Mouse (Mus musculus): ENCODE data around the gene Magi1. TPM values are rescaled to one million over a fixed set of nuclear protein-coding genes. Genes with fewer than 3 reads are reported as not detected.

Magi1 gene
- total and polyA plus RNA-seq, 3 experiments = 4.1 to 16.5 (median 14.0) TPM

DNA sequence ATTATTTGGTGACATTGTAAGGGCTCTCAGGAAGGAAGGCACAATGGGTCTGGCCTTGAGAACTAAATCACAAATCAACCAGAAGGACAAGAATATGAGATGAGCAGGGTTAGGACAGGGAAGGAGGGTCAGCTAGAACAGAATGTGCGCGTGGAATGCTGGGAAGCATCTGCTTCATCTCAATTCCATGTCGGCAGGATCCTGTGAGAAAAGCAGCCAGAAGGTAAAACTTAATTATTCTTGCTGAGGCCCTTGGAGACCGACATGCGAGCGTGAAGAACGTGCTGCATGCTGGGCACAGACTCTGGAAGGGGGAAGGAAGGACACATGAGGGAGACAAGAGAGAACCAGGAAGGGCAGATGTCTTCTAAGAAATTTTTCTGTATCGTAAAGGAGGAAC, 302.5 kb downstream of the Magi1 start:
- Histone ChIP-seq H3K4me1 (ENCODE audit: control insufficient read depth, insufficient read depth, low read length) (peaks cover 6% of the 10 kb centered on the region), H3K4me3 (no peak overlapping the region), H3K36me3 (ENCODE audit: control insufficient read depth, insufficient read depth, low read length) (no peaks in the 10 kb centered on the region; the same call in 1 of the 2 replicates), H3K9ac (ENCODE audit: low read depth, low read length) (no peak overlapping the region), H3K79me2 (replicated peaks; ENCODE audit: control insufficient read depth, insufficient read depth, low read length) (no peaks in the 10 kb centered on the region; the same call in 1 of the 2 replicates), H3K27ac (no peak overlapping the region), H3K27me3 (ENCODE audit: control insufficient read depth, insufficient read depth, low read length) (no peaks in the 10 kb centered on the region)
- TF ChIP-seq CTCF (IDR thresholded peaks at IDR 0.05) = no peak
- no peak for TF ChIP-seq EP300 (IDR thresholded peaks at IDR 0.05; ENCODE audit: insufficient read depth, low read depth, low read length)
- TF ChIP-seq POLR2A (IDR thresholded peaks at IDR 0.05; ENCODE audit: insufficient read depth, low read depth, low read length) = no peak
- intact Hi-C loops (cut with DNase I) = loop anchor here (5.0 to 10.0 kb wide), 2 partner anchors 134 to 1196 kb away; no protein-coding TSS in a partner anchor
- DNase-seq = no peak
- WGBS = 43% methylated on average over 8 of the region's 8 CpGs

DNA sequence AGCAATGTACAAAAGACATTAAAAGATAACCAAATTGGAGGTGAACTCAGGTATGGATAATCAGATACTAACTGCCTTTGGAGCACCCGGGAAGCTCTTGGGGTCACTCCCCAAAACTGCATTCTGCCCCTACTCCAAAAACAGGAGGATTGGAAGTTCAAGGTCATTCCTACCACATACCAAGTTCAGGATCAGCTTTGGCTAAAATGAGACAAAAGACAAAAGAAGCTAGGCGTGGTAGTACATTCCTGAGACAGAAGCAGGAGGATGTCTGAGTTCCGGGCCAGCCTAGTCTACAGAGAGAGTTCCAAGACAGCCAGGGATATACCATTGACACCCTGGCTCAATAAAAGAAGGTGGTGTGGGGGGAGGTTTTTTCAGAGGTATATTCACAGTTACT, 304.5 kb downstream of the Magi1 start:
- 90% methylated on average over 3 of the region's 3 CpGs for WGBS
- TF ChIP-seq POLR2A (IDR thresholded peaks at IDR 0.05; ENCODE audit: insufficient read depth, low read depth, low read length) (no peak), EP300 (IDR thresholded peaks at IDR 0.05; ENCODE audit: insufficient read depth, low read depth, low read length) (no peak), CTCF (IDR thresholded peaks at IDR 0.05) (no peak)

DNA sequence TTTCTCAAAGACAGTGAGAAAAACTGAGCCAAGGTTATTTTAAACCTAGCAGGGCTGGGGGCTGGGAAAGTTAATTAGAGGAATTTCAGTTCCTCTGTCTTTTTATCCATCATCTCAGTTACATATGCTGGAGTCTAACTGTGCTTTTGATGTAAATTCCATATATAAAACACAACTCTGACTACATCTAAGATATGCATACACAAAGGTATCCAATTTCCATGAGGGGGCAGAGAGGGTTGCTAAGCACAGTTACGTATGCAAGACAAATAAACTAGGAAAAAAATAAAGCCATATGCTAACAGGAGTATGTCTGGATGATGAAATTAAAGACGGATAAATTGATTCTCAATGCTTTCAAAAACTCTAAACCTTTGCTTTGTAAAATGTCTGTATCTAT, 315.0 kb downstream of the Magi1 start:
- DNase-seq = no peak
- intact Hi-C loops (cut with DNase I) = no loop called here
- Histone ChIP-seq H3K27me3 (ENCODE audit: control insufficient read depth, insufficient read depth, low read length) (no peaks in the 10 kb centered on the region), H3K79me2 (replicated peaks; ENCODE audit: control insufficient read depth, insufficient read depth, low read length) (peaks cover 2% of the 10 kb centered on the region; the same call in 1 of the 2 replicates), H3K36me3 (ENCODE audit: control insufficient read depth, insufficient read depth, low read length) (no peaks in the 10 kb centered on the region), H3K9ac (ENCODE audit: low read depth, low read length) (no peak overlapping the region), H3K4me3 (no peak overlapping the region), H3K27ac (no peak overlapping the region), H3K4me1 (ENCODE audit: control insufficient read depth, insufficient read depth, low read length) (no peaks in the 10 kb centered on the region)
- TF ChIP-seq CTCF (IDR thresholded peaks at IDR 0.05) = no peak
- no peak for TF ChIP-seq EP300 (IDR thresholded peaks at IDR 0.05; ENCODE audit: insufficient read depth, low read depth, low read length)
- no peak for TF ChIP-seq POLR2A (IDR thresholded peaks at IDR 0.05; ENCODE audit: insufficient read depth, low read depth, low read length)
- WGBS = 96% methylated on average over 2 of the region's 2 CpGs

More for the DNA sequence above, 304.5 kb downstream of the Magi1 start:
- H3K4me3 ChIP-seq = no peak overlapping the region
- H3K9ac ChIP-seq (ENCODE audit: low read depth, low read length) = no peak overlapping the region
- H3K79me2 ChIP-seq (replicated peaks; ENCODE audit: control insufficient read depth, insufficient read depth, low read length) = peaks cover 1% of the 10 kb centered on the region; the same call in 1 of the 2 replicates
- H3K27ac ChIP-seq = no peak overlapping the region
- intact Hi-C loops (cut with DNase I) = no loop called here
- H3K27me3 ChIP-seq (ENCODE audit: control insufficient read depth, insufficient read depth, low read length) = no peaks in the 10 kb centered on the region
- no peak for DNase-seq
- peaks cover 5% of the 10 kb centered on the region for H3K4me1 ChIP-seq (ENCODE audit: control insufficient read depth, insufficient read depth, low read length)
- H3K36me3 ChIP-seq (ENCODE audit: control insufficient read depth, insufficient read depth, low read length) = no peaks in the 10 kb centered on the region; the same call in 1 of the 2 replicates

DNA sequence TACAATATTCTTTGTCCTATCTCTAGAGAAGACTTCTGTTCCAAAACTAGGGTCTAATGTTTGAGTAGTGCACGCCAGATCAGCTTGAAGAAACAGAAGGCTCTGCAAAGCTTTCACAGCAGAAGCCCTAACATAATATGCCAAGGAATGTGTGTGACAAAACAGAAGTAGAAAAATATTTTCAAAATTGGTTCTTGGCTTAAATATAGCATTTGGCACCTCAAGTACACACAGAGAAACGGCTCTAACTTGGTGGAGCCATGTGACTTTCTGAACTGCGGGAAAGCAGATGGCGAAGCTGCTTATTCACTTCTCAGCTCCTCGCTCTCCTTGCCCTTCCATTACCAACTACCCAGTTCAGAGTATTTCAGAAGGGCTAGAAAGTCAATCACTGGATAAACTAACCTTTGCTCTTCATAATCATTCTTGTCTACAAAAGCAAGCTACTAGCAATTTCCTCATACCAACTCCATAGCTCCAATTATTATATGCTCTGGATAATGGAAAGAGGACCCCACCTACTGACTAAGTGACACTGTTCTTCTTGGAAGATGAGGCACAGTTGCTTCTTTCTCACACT, 320.9 kb downstream of the Magi1 start:
- Histone ChIP-seq H3K4me3 (no peak overlapping the region), H3K36me3 (ENCODE audit: control insufficient read depth, insufficient read depth, low read length) (peaks cover 10% of the 10 kb centered on the region), H3K4me1 (ENCODE audit: control insufficient read depth, insufficient read depth, low read length) (no peaks in the 10 kb centered on the region; the same call in 1 of the 2 replicates), H3K27me3 (ENCODE audit: control insufficient read depth, insufficient read depth, low read length) (no peaks in the 10 kb centered on the region), H3K9ac (ENCODE audit: low read depth, low read length) (no peak overlapping the region), H3K79me2 (replicated peaks; ENCODE audit: control insufficient read depth, insufficient read depth, low read length) (peaks cover 2% of the 10 kb centered on the region; the same call in 1 of the 2 replicates), H3K27ac (peak overlapping the region; percentile 24; the same call in 1 of the 2 replicates)
- TF ChIP-seq CTCF (IDR thresholded peaks at IDR 0.05) (no peak), EP300 (IDR thresholded peaks at IDR 0.05; ENCODE audit: insufficient read depth, low read depth, low read length) (no peak), POLR2A (IDR thresholded peaks at IDR 0.05; ENCODE audit: insufficient read depth, low read depth, low read length) (no peak)
- WGBS = 64% methylated on average over 5 of the region's 5 CpGs
- DNase-seq = no peak
- intact Hi-C loops (cut with DNase I) = no loop called here

DNA sequence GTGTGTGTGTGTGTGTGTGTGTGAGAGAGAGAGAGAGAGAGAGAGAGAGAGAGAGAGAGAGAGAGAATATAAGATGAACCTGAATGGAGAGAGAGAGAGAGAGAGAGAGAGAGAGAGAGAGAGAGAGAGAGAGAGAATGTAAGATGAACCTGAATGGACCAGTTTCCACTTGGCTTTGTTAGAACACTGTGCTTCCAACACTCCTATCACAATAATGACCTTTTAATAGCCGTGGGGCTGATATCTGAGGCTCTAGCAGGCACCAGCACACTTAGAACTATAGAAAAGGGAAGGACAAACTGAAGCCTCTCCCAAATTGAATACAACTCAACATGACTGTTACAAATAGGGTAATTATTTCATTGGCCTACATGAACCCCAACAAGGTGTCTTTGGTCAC, 321.9 kb downstream of the Magi1 start:
- peaks cover 10% of the 10 kb centered on the region for H3K36me3 ChIP-seq (ENCODE audit: control insufficient read depth, insufficient read depth, low read length)
- TF ChIP-seq POLR2A (IDR thresholded peaks at IDR 0.05; ENCODE audit: insufficient read depth, low read depth, low read length) = no peak
- TF ChIP-seq CTCF (IDR thresholded peaks at IDR 0.05) = no peak
- no peak for TF ChIP-seq EP300 (IDR thresholded peaks at IDR 0.05; ENCODE audit: insufficient read depth, low read depth, low read length)
- H3K27me3 ChIP-seq (ENCODE audit: control insufficient read depth, insufficient read depth, low read length) = no peaks in the 10 kb centered on the region
- no peak overlapping the region for H3K9ac ChIP-seq (ENCODE audit: low read depth, low read length)
- no peak overlapping the region for H3K4me3 ChIP-seq
- 63% methylated on average over 1 of the region's 1 CpGs for WGBS
- no peak for DNase-seq
- H3K4me1 ChIP-seq (ENCODE audit: control insufficient read depth, insufficient read depth, low read length) = no peaks in the 10 kb centered on the region; the same call in none of the 2 replicates
- peaks cover 2% of the 10 kb centered on the region; the same call in 1 of the 2 replicates for H3K79me2 ChIP-seq (replicated peaks; ENCODE audit: control insufficient read depth, insufficient read depth, low read length)
- H3K27ac ChIP-seq = peak overlapping the region; percentile 32
- intact Hi-C loops (cut with DNase I) = no loop called here

DNA sequence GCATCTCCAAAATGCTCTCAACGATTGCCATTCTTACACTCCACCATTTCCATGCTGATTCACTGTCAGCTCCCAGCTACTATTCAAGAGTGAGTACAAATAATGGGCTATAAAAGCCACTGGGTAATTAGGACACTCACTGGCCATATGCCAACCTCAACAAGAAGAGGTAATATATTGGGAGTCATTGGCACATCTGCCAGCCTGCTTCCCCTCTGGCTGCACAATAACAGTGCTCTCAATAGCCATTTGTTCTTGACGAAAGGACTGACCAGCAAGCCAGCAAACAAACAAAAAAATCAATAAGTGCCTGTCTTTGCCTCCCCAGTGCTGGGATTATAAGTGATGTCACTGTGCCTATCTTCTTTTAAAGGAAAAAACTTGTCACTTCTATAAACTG, 326.5 kb downstream of the Magi1 start:
- no peak for DNase-seq
- TF ChIP-seq POLR2A (IDR thresholded peaks at IDR 0.05; ENCODE audit: insufficient read depth, low read depth, low read length) (no peak), CTCF (IDR thresholded peaks at IDR 0.05) (no peak), EP300 (IDR thresholded peaks at IDR 0.05; ENCODE audit: insufficient read depth, low read depth, low read length) (no peak)
- no peak overlapping the region for H3K27ac ChIP-seq
- peaks cover 3% of the 10 kb centered on the region; the same call in 1 of the 2 replicates for H3K79me2 ChIP-seq (replicated peaks; ENCODE audit: control insufficient read depth, insufficient read depth, low read length)
- H3K36me3 ChIP-seq (ENCODE audit: control insufficient read depth, insufficient read depth, low read length) = peaks cover 6% of the 10 kb centered on the region
- no peaks in the 10 kb centered on the region; the same call in none of the 2 replicates for H3K4me1 ChIP-seq (ENCODE audit: control insufficient read depth, insufficient read depth, low read length)
- 66% methylated on average over 2 of the region's 2 CpGs for WGBS
- no peak overlapping the region for H3K9ac ChIP-seq (ENCODE audit: low read depth, low read length)
- no peaks in the 10 kb centered on the region for H3K27me3 ChIP-seq (ENCODE audit: control insufficient read depth, insufficient read depth, low read length)
- no peak overlapping the region for H3K4me3 ChIP-seq
- intact Hi-C loops (cut with DNase I) = loop anchor here (2.0 kb wide), 1 partner anchor 16 kb away; no protein-coding TSS in a partner anchor
